Comparison of ENCODE assay signal across 14 mouse cellular contexts in the genomic region with DNA sequence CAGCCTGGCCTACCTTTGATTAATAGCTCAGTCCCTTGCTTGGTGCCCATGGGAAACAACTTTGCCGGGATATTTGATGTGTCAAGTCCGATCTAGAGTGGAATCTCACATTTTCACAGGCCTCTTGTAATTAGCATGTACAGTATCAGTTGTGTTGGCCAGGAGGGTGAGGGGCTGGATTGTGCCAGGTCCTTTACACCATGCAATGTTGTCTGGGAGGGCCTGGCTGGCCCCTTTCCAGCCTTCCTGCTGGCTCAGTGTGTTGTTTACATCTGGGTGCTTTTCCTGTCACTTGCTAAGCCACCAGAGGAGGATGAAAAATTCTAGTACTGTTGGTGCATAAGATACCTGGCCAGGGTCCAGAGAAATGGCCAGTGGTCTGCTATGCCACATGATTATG. TPM values are rescaled to one million over a fixed set of nuclear protein-coding genes. Genes with fewer than 3 reads are reported as not detected.
DNase-seq lines count a peak whose midpoint lies in the region; ATAC-seq and TF ChIP-seq lines count a peak whose summit lies in the region.
"Had no signal": no experiment of that assay in that cellular context is flagged by ENCODE, and none has a peak within 500 bp of the region (broad histone marks: within the 10 kb centered on the region; RNA-seq: fewer than 3 reads in every experiment).

No protein-coding gene starts in this region.

- intact Hi-C loops in heart, postnatal 14 days (cut with DNase I): no loop called here

- peaks cover 14% of the 10 kb centered on the region for H3K4me1 ChIP-seq in heart, embryonic 13.5 days
- no peaks in the 10 kb centered on the region for H3K4me1 ChIP-seq in intestine, embryonic 15.5 days (replicated peaks)
- no peaks in the 10 kb centered on the region for H3K4me1 ChIP-seq in intestine, postnatal 0 days (replicated peaks; ENCODE audit: control insufficient read depth, insufficient read depth, low read length)
- no peaks in the 10 kb centered on the region; the same call in 1 of the 2 replicates for H3K4me1 ChIP-seq in forebrain, embryonic 16.5 days (replicated peaks; ENCODE audit: control insufficient read depth, insufficient read depth, low read length)
- H3K4me1 ChIP-seq in lung, postnatal 0 days (ENCODE audit: insufficient read depth, low read depth, low read length): no peaks in the 10 kb centered on the region

- 53% methylated on average over 2 of the region's 2 CpGs for WGBS in heart, embryonic 13.5 days
- 58% methylated on average over 2 of the region's 2 CpGs for WGBS in intestine, embryonic 15.5 days
- 48% methylated on average over 2 of the region's 2 CpGs for WGBS in intestine, postnatal 0 days
- 50% methylated on average over 2 of the region's 2 CpGs for WGBS in forebrain, embryonic 16.5 days
- 38% methylated on average over 2 of the region's 2 CpGs for WGBS in lung, postnatal 0 days

- H3K9me3 ChIP-seq in heart, embryonic 13.5 days: no peaks in the 10 kb centered on the region
- no peaks in the 10 kb centered on the region for H3K9me3 ChIP-seq in intestine, embryonic 15.5 days
- H3K9me3 ChIP-seq in intestine, postnatal 0 days (ENCODE audit: control insufficient read depth): no peaks in the 10 kb centered on the region
- no peaks in the 10 kb centered on the region for H3K9me3 ChIP-seq in forebrain, embryonic 16.5 days (ENCODE audit: control insufficient read depth, low read length)
- H3K9me3 ChIP-seq in lung, postnatal 0 days (ENCODE audit: low read length): no peaks in the 10 kb centered on the region
- H3K9me3 ChIP-seq: embryonic facial prominence, embryonic 13.5 days had no signal

- DNase-seq in heart, postnatal 14 days: no peak
- DNase-seq in lung, postnatal 0 days (ENCODE audit: low spot score): peak; percentile 24
- no peak for DNase-seq in urinary bladder, adult 18-20 months (ENCODE audit: low spot score in 2 of 2)
- DNase-seq: cerebellum, postnatal 25 days; kidney, adult 9 months; spleen, adult 18-20 months had no signal

- ATAC-seq in heart, embryonic 13.5 days (ENCODE audit: extremely low read depth, insufficient number of reproducible peaks, low FRiP score, low TSS enrichment): no peak
- 0 out of 2 replicates have a peak, but pooled peaks have one; percentile 28 for ATAC-seq in intestine, embryonic 15.5 days
- ATAC-seq in intestine, postnatal 0 days: no peak
- ATAC-seq in forebrain, embryonic 16.5 days: peak; percentile 58; the same call in 1 of the 2 replicates
- no peak; the same call in 1 of the 2 replicates for ATAC-seq in lung, postnatal 0 days

- no peak for TF ChIP-seq CTCF in intestine, postnatal 0 days (IDR thresholded peaks at IDR 0.05; ENCODE audit: low read depth)
- no peak for TF ChIP-seq CTCF in lung, postnatal 0 days (IDR thresholded peaks at IDR 0.05)

- H3K27ac ChIP-seq in heart, embryonic 13.5 days (replicated peaks): peak overlapping the region; percentile 17; the same call in 1 of the 2 replicates
- H3K27ac ChIP-seq in intestine, embryonic 15.5 days: no peak overlapping the region
- H3K27ac ChIP-seq in intestine, postnatal 0 days (ENCODE audit: low read depth, low read length): no peak overlapping the region
- H3K27ac ChIP-seq in forebrain, embryonic 16.5 days (ENCODE audit: low read length): no peak overlapping the region
- no peak overlapping the region for H3K27ac ChIP-seq in lung, postnatal 0 days (ENCODE audit: low read length)
- H3K27ac ChIP-seq: embryonic facial prominence, embryonic 13.5 days had no signal

- no peak for TF ChIP-seq EP300 in lung, postnatal 0 days (IDR thresholded peaks at IDR 0.05)

- H3K9ac ChIP-seq in heart, embryonic 13.5 days: no peak overlapping the region
- no peak overlapping the region for H3K9ac ChIP-seq in intestine, embryonic 15.5 days
- H3K9ac ChIP-seq in intestine, postnatal 0 days (ENCODE audit: low read depth, low read length): no peak overlapping the region
- no peak overlapping the region for H3K9ac ChIP-seq in forebrain, embryonic 16.5 days (replicated peaks; ENCODE audit: low read depth, low read length)
- no peak overlapping the region for H3K9ac ChIP-seq in lung, postnatal 0 days (replicated peaks; ENCODE audit: low read depth)
- H3K9ac ChIP-seq: embryonic facial prominence, embryonic 13.5 days had no signal

- H3K36me3 ChIP-seq in heart, embryonic 13.5 days: no peaks in the 10 kb centered on the region
- no peaks in the 10 kb centered on the region for H3K36me3 ChIP-seq in intestine, embryonic 15.5 days
- H3K36me3 ChIP-seq in intestine, postnatal 0 days (ENCODE audit: control insufficient read depth, insufficient read depth): no peaks in the 10 kb centered on the region
- H3K36me3 ChIP-seq in forebrain, embryonic 16.5 days (ENCODE audit: control insufficient read depth, insufficient read depth): no peaks in the 10 kb centered on the region
- H3K36me3 ChIP-seq in lung, postnatal 0 days (ENCODE audit: insufficient read depth, low read length): no peaks in the 10 kb centered on the region
- H3K36me3 ChIP-seq: embryonic facial prominence, embryonic 13.5 days had no signal

- H3K27me3 ChIP-seq in heart, embryonic 13.5 days (replicated peaks): no peaks in the 10 kb centered on the region
- no peaks in the 10 kb centered on the region for H3K27me3 ChIP-seq in intestine, embryonic 15.5 days (replicated peaks)
- H3K27me3 ChIP-seq in intestine, postnatal 0 days (replicated peaks; ENCODE audit: control insufficient read depth, insufficient read depth, low read length): no peaks in the 10 kb centered on the region
- no peaks in the 10 kb centered on the region for H3K27me3 ChIP-seq in forebrain, embryonic 16.5 days (replicated peaks; ENCODE audit: control insufficient read depth, insufficient read depth, low read length)
- H3K27me3 ChIP-seq in lung, postnatal 0 days (replicated peaks; ENCODE audit: insufficient read depth, low read length): no peaks in the 10 kb centered on the region
- H3K27me3 ChIP-seq: embryonic facial prominence, embryonic 13.5 days had no signal

- no peak overlapping the region for H3K4me3 ChIP-seq in heart, embryonic 13.5 days
- no peak overlapping the region for H3K4me3 ChIP-seq in intestine, embryonic 15.5 days (replicated peaks)
- no peak overlapping the region for H3K4me3 ChIP-seq in intestine, postnatal 0 days (ENCODE audit: low read depth, low read length)
- no peak overlapping the region for H3K4me3 ChIP-seq in forebrain, embryonic 16.5 days (replicated peaks; ENCODE audit: low read length)
- H3K4me3 ChIP-seq in lung, postnatal 0 days (ENCODE audit: low read depth, low read length): no peak overlapping the region
- H3K4me3 ChIP-seq: embryonic facial prominence, embryonic 13.5 days had no signal

- H3K4me2 ChIP-seq in heart, embryonic 13.5 days: no peak overlapping the region
- H3K4me2 ChIP-seq in intestine, embryonic 15.5 days (replicated peaks): no peak overlapping the region
- H3K4me2 ChIP-seq in intestine, postnatal 0 days (replicated peaks; ENCODE audit: low read depth): no peak overlapping the region
- no peak overlapping the region for H3K4me2 ChIP-seq in forebrain, embryonic 16.5 days (ENCODE audit: low read length)
- no peak overlapping the region for H3K4me2 ChIP-seq in lung, postnatal 0 days (replicated peaks; ENCODE audit: low read depth, low read length)
- H3K4me2 ChIP-seq: embryonic facial prominence, embryonic 13.5 days; liver, embryonic 11.5 days had no signal

RNA-seq across cellular contexts. Expression of gene Alkal2, which starts 19.8 kb away (rescaled TPM):
- polyA plus RNA-seq in heart, embryonic 13.5 days (2015; fragmentation: Nextera tagmentation; extraction: Ambion mirVana): 0.15 and 0.28 TPM in 2 replicates
- total RNA-seq in heart, postnatal 14 days (2021): under 1 TPM; 0.80 to 0.96 TPM
- polyA plus RNA-seq in intestine, embryonic 15.5 days (2015; fragmentation: Nextera tagmentation; extraction: Ambion mirVana): 0.87 and 1.2 TPM in 2 replicates
- polyA plus RNA-seq in intestine, postnatal 0 days (2015; fragmentation: Nextera tagmentation; extraction: Ambion mirVana): 0.47 and 1.5 TPM in 2 replicates
- 0.26 and 0.82 TPM in 2 replicates for polyA plus RNA-seq in forebrain, embryonic 16.5 days (2015; fragmentation: Nextera tagmentation; extraction: Ambion mirVana)
- polyA plus RNA-seq in lung, postnatal 0 days (2015; fragmentation: Nextera tagmentation; extraction: Ambion mirVana): 0.08 TPM in 1 of 2 replicates, not detected in the other
- total RNA-seq: megakaryocyte-erythroid progenitor cell, adult 5-6 weeks had no signal
- polyA plus RNA-seq: liver, embryonic 11.5 days; testis, adult 2 months had no signal

RNA-seq across cellular contexts. Expression of gene Acp1, which starts 47.0 kb away (rescaled TPM):
- polyA plus RNA-seq in heart, embryonic 13.5 days (2015; fragmentation: Nextera tagmentation; extraction: Ambion mirVana): 107 and 129 TPM in 2 replicates
- total RNA-seq in heart, postnatal 14 days (2021): 10 to 100 TPM; 30.8 to 38.0 TPM
- polyA plus RNA-seq in intestine, embryonic 15.5 days (2015; fragmentation: Nextera tagmentation; extraction: Ambion mirVana): 178 and 179 TPM in 2 replicates
- 94.1 and 108 TPM in 2 replicates for polyA plus RNA-seq in intestine, postnatal 0 days (2015; fragmentation: Nextera tagmentation; extraction: Ambion mirVana)
- 122 and 124 TPM in 2 replicates for polyA plus RNA-seq in forebrain, embryonic 16.5 days (2015; fragmentation: Nextera tagmentation; extraction: Ambion mirVana)
- 85.4 and 88.8 TPM in 2 replicates for polyA plus RNA-seq in lung, postnatal 0 days (2015; fragmentation: Nextera tagmentation; extraction: Ambion mirVana)

RNA-seq across cellular contexts. Expression of gene Sh3yl1, which starts 47.1 kb away (rescaled TPM):
- 7.5 and 8.1 TPM in 2 replicates for polyA plus RNA-seq in heart, embryonic 13.5 days (2015; fragmentation: Nextera tagmentation; extraction: Ambion mirVana)
- 1 to 10 TPM; 2.4 TPM for total RNA-seq in heart, postnatal 14 days (2021)
- 22.9 and 25.3 TPM in 2 replicates for polyA plus RNA-seq in intestine, embryonic 15.5 days (2015; fragmentation: Nextera tagmentation; extraction: Ambion mirVana)
- polyA plus RNA-seq in intestine, postnatal 0 days (2015; fragmentation: Nextera tagmentation; extraction: Ambion mirVana): 33.3 and 34.2 TPM in 2 replicates
- 43.7 and 46.4 TPM in 2 replicates for polyA plus RNA-seq in forebrain, embryonic 16.5 days (2015; fragmentation: Nextera tagmentation; extraction: Ambion mirVana)
- 13.9 and 15.0 TPM in 2 replicates for polyA plus RNA-seq in lung, postnatal 0 days (2015; fragmentation: Nextera tagmentation; extraction: Ambion mirVana)

Comparison
In these comparisons a context has a peak if more than half of its experiments do, and no peak if none do; other contexts are left out.
1. ATAC-seq: peak in intestine, embryonic 15.5 days (single experiment) and forebrain, embryonic 16.5 days (single experiment); none in heart, embryonic 13.5 days (single experiment), intestine, postnatal 0 days (single experiment) and lung, postnatal 0 days (single experiment).